Mouse (Mus musculus) brain, embryonic 18.5 days (tissue): Measurements from ENCODE around the gene Itga2b.

Experiments used
- DNase-seq: peaks from one replicate; pipeline ENCODE4 v3.0.0-alpha.2; 2012; ENCODE audit warnings: low read depth, low spot score

The Itga2b gene

DNA sequence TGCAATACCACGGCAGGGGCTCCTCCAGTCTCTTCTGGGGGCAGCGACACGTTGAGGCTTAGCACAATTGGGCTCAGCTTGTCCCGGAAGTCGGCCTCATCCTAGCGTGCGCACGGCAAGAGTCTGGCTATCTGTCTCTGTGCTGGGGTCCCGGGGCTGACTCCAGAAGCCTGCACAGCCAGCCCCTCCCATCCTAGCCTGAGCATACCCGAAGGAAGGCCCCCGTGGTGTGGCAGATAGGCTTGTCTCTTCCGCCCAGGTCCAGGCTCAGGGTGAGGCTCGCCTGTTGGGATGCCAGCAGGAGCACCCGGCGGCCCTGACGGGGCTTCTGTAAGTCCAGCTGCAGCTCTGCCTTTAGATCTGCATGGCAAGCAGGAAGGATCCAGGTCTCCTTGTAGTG, 9.4 kb downstream of the Itga2b start:
- DNase-seq: no peak

DNA sequence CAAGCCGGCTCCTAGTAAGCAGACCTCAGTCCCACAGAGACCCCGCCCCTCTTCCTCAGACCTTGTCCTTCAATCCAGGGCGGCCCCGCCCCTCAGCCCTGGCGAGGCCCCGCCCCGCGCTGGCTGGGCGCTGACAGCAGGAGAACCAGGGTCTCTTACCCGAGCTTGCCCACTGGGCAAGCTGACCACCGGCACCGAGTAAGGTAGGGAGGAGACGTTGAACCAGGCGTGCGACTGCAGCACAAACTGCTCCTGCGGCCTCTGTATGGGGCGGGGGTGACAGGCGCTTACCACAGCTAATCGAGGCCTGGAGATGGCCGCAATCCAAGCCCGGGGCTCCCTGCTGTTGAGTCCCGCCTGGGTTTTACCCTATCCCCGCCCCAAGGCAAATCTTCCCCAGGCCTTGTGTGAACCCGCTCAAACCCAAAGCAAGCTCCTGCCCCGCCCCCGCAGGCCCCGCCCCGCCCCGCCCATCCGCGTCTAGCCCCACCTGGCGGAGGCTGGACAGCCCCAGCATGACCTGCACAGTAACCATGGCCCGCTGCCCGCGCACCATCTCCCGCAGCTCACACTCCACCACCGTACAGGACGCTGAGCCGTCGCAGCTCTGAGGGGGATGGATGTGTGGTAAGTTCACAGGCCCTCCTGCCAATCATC, 14.1 kb downstream of the Itga2b start:
- DNase-seq: no peak

DNA sequence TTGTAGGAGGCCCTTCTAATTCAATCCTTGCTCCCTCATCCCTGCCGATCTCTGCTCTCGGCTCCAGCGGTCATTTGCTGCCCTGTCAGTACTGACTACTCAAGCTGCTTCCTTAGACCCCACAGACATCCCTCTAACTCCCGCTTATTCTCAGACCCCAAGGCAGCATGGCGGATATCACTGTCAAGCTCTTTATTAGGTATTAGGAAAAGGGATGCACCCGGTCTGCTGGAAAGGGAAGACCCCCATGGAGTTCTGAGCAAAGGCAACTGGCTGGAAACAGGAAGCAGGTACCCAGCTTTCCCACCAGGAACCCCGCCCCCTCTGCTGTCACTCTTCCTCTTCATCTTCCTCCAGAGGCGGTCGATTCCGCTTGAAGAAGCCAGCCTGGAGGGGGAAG, 16.8 kb downstream of the Itga2b start:
- no peak for DNase-seq

DNA sequence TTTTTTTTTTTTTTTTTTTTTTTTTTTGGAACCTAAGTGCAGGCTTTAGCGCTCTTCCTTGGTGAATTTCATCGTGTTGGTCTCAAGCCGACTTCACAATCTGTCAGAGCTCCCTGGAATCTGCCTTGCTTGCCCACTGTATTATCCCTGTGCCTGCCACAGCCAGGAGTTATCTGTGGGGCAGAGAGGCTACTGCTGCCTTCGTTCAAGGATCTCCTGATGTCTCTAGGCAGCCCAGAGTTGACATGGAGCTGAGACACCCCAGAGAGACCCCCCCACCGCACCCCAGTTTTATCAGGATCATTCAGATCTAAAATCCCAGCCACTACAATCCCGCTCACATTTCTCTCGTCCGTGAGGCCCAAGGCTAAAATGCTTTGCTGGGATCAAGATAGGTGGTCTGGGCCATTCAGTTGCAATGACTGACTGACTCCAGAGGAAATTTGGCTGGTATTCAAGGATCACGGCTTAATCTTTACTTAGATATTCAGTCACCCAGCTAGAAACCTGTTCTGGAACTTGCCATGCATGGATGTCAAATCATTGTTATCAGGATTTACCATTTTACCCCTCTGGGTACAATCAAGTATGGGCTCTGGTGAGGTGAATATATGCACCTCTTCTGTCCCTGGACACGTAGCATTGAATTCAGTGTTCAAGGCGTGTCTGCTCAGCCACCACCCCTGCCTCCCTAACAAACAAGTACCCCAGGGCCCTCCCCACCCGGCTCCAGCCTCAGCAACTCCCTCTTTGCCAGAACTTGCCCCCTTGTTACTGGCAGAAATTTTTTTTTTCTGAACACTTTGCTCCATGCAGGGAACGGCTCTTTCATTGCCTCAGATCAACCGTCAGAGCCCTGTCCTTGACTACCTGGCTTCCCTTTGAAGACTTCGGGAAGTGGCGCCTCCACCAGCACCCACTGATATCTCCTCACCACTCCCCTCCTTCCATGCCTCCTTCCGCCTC, 20.6 kb downstream of the Itga2b start:
- no peak for DNase-seq

DNA sequence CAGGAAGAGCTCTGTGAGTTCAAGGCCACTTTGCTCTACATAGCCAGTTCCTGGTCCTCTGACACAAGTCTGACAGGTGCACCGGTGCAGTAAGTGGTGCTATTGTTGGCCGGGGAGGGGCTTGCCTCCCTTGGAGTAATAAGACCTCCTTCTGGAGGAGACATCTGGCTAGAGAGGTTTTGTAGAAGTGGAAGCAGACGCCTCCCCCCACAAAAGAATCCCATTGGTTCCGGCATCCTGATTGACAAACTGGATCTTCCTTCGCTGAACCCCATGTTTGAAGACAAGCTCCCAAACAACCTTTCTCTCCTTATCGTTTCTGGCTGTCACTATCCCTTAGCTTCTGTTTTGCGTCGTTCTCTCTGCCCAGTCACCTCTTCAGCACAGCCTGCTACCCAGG, 21.6 kb downstream of the Itga2b start:
- DNase-seq: no peak

DNA sequence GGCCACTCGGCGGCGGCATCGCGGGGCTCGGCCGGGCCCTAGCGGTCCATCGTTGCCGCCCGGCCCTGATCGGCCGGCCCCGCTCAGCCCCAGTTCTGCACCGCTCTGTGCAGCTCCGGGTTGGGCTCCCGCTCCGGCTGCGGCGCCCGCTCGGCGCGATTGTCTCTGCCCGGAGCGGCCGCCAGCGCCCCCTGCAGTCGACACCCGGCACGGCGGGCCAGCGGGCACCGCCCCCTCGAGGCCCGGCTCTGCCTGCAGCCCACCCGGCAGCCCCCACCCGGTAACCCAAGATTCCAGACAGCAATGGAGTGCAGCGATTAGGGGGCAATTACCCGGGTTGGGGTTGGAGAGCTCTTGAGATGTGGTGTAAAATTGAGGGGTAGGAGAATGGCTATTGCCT, 22.4 kb downstream of the Itga2b start, which contains the start of gene Fam171a2:
Gene Fam171a2 (minus strand): TSS at position 186 of the 400 bp plus-strand sequence.
- no peak for DNase-seq

DNA sequence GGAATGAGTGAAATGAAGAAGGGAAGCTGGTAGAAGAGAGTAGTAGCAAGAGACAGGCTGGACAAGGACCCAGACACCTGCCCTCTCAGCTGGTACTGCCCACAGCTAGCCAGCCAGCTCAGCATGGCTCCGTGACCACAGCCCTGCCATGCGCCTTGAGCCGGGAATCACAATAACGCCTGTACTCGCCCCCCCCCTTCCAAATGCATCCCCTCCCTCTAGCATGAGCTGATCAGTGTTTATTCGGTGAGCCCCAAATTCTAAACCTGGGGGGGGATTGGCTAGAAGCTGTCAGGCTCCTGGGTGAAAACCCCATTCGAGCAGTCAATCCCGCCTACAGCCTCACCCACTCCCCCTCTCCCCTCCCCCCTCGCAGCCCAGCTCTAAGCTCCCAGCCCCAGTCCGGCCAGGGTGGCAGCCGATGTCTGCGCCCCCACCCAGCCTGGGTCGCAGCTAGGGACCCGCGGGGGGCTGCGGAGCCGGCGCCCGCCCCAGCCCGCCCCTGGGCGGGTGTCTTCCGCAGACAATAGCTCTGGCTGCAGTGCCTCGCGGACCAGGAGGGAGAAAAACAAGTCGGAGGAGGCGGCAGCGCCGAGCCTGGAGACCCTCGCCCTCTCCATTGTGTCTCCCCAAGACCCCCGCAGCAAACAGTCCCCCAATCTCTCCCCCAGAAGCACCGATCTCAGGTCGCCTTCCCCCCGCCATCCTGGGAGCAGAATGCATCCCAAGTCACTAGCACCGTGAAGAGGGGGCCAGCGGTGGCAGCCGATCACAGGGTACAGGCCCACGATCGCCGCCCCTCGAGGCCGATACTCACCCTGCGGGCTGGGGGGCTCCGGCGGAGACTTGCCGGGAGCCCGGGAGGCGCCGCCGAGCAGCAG, 23.1 kb downstream of the Itga2b start:
- DNase-seq: no peak

DNA sequence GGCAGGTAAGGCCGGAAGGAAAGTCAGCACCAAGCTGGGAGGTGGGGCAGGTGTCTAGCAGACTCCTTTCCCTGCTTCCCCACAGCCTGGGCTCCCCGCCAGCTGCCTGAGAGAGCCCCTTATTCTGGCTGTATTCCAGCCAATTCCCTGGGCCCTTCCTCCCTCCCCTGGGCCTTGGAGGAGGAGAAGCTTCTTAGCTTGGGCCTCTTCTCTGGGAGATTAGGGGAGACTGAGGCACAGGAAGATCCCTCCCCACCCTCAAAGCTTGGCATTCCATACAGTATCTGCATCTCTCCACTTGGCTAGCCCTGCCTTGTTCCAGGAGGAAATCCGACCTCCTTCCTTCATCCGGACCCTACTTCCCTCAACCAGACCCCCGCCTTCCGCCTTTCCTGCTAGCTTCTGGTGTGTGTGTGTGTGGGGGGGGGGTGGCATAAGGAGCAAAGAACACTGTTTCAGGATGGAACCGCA, 24.0 kb downstream of the Itga2b start:
- DNase-seq: no peak

DNA sequence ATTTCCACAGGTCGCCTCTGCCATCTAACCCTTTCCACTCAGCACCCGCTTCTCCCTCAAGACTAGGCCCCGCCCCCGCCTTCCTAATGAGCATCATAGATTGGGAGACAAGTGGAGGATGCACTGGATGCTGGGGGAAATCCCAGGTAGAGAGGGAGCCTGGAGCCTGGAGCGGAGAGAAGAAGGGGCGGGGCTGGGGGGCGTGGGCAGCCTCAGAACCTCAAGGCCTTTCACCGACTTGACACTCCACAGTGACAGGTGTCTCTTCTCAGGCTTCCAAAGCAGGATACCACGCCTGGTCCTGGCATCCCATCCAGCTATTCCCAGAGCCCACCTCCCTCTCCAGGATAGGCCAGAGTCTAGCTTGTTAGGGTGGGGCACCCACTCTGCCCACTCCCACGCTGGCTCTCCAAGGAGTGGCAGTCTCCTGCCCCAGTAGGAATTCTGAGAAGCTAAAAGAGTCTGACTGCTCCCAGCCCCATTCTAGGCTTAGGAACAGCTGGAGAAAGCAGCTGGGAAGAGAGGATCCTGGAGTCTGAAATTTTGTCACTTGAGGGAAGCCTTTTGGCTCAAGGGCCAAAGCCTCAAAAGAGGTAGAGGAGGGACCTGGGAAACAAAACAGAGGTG, 24.5 kb downstream of the Itga2b start:
- DNase-seq: no peak

DNA sequence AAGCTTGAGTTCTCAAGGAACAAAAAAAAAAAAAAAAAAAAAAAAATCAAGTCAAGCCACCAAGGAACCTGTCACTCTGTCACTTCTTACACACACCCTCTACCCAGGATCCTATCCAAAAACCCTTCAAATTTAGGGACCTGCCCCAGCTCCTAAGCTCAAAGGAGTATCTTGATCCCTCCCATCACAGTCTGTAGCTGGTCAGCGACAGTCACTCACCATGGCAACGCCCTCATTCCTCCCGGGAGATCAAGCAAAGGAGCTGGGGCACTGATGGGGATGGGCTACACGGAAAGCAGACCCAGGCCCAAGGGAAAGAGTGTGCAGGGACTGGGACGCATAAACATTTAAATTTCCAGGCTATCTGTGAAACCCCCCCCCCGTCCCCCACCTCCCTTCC, 25.1 kb downstream of the Itga2b start:
- no peak for DNase-seq

DNA sequence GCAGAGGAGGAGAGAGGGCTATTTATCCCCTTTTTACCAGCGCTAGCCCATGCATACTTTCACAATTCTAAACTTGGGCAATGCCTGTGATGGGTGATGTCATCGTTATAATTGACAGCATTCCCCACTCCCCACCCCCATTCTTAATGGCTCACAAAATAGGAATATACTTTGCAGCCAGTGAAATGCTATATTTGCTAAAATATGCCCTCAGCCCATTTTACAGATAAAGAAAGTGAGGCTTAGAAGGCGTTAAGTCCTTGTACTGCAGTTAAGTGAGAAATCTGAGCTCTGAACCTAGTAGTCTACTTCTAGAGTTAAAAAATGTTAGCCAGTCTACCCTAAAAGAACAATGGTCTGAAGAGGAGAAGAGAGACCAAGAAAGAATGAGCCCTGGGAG, 25.6 kb downstream of the Itga2b start:
- no peak for DNase-seq

DNA sequence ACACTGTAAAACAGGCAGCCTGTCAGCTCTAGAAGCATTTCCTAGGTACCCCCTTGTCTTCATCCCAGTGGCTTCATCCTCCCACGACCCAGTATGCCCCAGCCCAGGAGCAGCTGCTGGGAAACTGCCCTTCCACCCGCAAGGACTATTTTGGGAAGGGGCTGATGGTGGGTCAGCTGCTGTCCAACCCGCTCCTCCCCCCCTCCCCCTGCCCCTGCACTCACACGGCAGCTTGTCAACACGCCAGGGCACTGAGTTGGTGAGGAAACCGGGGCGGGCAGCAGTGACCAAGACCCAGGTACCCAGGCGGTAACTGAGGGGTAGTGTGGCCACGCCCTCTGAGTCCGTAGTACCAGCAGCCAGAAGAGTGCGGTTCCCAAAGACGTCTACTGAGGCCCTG, 26.2 kb downstream of the Itga2b start:
- DNase-seq: no peak

DNA sequence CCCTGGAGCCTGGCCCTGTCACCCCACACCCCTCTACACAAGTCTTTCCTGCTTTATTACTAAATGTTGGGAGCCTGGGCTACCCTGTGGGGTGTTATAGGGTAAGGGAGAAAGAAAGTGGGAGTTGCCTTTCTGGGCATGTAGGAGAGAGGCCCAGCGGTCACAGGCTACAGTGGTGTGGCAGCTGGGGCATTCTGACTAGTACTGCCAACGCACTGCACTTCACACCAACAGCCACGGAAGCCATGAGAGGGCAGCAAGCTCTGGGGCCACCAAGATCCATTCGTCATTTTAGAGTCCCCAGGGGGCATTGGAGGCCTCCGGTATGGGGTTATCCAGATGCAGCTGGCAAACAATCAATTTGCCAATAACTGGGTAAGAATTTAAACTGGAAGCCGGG, 27.8 kb downstream of the Itga2b start:
- no peak for DNase-seq

DNA sequence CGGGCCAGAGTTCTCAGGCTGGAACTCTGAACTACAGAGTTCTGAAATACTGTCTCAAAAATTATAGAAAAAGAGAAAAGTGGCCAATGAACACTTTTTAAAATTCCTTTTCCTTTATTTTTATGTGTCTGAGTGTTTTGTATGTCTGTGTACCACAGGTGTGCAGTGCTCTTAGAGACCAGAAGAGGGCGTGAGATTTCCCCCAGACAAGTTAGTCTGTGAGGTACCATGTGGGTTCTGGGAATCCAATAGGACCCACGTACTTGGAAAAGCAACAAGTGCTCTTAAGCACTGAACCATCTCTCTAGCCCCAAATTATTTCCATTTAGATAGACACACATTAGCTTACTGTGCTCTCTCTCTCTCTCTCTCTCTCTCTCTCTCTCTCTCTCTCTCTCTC, 28.5 kb downstream of the Itga2b start:
- no peak for DNase-seq

DNA sequence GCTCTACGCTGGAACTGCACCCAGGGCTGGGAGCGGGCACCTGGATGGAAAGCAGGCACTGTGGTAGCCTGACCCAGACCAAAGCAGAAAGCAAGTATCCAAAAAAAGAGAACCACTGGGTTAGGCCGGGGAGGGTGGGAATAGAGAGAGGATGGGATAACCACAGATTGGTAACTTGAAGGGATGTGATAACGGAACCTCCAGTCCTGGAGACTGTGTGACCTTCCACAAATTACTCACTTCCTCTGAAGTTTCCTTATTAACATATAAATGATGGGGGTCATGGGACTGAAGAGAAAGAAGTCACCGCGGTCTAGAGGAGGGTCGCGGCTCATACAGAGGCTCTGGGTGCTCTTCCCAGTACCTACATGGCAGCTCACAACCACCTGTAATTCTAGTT, 29.7 kb downstream of the Itga2b start:
- no peak for DNase-seq

DNA sequence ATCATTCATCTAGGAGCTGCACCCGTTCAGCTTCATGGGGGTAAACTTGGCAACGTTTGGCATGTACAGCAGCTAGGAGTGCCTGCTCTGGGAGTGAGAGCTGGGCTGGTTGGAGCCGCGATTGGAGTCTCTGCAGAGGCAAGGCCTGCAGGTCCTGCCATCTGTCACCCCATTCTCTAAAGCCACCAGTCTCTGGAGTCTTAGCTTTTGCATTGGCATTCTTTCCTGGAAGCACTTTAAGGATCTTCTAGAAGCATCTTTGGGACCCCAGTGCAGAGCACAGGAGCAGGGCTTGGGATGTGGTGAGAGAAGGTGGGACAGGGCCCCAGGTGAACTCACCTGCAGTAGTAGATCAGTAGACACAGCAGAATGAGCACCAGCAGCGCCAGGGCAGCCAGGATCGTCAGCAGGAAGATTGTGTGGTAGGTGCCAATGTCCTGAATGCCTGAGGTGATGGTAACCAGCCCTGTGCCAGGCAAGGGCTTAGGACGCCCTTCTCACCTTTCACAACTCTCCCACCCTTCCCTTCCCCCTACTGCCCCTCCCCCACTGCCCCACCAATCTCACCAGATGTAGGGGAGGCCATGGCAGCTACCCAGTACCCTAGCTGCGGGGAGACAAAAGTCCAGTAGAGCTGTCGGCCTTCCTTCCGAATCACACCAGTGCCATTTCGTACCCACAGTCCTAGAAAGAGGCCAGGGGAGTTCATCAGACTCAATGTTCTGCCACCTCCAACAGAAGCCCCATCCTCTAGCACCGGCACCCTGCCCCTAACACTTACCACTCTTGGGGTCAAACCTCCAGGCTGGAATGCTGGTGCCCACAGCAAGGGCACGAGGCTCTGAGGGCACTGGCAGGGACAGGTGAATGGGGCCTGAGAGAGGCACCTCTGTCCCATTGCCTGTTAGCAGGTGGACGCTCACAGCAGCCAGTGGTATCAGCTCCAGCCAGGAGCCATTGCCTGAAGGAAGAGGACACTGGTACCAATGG, 30.5 kb downstream of the Itga2b start:
- DNase-seq: no peak

DNA sequence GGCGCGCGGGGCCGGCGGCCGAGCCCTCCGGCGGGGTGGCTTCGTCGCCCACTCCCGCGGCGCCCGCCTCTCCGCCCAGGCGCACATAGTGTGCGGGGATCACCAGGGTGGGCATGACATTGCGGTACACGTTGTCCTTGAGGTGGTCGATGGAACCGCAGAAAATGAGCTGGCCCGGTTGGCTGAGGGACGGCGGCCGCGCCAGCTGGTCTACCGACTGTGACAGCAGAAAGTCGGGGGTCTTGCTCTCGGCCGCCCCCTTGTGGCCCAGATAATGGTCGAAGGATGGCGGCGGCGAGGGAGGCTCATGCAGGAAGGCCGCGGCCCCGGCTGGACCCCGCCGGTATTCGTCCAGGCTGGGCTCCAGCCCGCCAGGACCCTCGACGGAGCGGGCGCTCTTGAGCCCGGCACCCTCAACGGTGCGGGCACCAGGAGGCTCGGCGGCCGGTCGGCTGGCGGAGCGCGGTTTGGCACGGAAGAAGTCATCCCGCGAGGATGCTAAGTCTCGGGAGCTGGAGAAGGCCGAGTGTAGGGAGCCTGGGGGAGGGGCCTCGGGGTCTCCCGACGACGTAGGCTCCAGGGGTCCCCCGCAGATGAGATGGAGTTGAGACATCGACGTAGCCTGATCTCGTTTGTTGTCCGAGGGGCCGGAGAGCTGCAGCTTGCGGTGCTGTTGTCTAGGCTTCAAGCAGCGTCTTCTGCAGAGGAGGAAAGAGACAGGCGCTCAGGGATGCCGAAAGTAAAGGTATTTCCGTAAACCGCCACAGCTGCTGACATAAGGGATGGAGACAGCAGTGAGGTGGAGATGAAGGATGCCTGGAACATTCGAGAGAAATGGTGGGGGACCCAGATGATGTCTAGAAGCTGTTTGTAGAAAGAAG, 31.5 kb downstream of the Itga2b start:
- DNase-seq: no peak

DNA sequence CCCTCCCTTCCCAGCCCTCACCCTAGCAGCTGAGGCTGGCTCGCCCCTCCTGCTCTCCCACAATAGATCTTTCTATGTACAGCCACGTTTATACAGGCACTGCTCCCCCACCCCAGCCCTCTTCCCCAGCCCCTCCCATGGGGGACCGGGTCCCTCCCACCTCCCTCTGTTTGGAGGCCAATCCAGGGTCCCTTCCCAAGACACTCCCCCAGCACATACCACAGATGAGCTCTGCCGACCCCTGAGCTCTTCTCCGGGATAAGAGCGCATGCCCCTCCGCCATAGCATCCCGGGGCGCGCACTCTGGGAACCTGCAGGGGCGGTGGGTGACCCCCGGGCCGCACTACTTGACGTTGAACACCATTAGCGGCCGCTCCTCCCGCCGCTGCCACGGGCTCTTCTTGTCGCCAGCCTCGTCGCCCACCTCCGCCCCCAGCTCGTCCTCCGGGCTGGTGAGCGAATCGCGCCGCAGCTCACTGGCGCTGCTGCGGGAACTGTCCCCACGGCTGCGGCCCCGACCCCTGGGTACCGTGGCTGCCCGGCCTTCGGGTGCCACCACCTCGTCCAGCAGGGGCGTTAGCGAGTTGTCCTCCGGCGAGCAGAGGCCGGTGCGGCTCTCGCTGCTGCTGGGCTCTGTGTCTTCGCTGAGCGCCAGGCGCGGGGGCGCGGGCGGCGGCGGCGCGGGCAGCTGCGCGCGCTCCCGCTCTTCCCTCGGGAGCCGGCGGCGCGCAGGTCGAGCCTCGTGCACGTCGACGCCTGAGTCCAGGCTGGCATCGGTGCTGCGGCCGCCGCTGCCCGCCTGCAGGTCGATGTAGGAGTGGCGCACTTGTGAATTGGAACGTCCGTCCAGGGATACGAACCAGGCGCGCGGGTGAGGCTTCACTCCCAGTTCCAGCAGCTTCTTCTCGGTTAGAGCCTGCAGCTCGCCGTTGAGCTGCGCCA, 32.5 kb downstream of the Itga2b start:
- DNase-seq: no peak
